Mouse (Mus musculus): ENCODE results near the gene Lman1l.

Lman1l gene

DNA sequence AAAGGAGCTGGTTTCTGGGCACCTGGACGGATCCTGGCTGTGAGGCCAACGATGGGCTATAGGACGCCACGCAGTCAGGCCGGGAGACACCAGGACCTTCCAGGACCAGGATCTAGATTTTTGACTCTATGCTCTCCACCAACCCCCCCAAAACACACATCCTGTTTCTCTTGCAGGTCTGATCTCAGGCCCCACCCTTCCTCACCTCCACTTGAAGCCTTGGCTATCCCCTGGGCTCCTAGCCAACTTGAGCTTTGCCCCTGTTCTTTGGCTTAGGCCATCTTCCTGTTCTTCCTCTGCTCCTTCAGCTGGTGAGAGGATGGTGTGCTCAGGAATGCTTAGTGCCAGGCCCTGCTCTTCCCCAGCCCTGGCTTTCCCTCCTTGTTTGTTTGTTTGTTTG is at the start of gene Lman1l:
TSS of gene Lman1l (minus strand) at position 101 of the 400 bp plus-strand sequence.
- DNase-seq (ENCODE audit: low spot score in 2 of 2) = no peak

DNA sequence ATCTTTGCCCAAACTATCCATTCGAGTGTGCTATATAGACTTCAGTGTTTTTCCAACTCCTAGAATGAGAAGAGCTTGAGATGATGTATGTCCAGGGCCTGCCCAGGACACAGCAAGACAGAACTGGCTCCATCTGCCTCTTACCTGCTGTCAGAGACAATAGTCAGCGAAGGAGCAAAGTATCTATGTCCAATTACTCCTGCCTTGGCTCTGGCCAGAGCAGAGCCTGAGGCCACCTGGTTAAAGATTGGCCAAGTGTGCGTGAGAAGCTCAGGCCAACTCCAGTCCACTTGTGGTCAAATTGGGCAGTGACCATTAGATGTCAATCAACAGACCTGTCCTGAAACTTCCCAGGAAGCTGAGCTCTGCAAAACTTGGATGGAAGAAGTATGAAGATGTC is 49.0 kb upstream of the Lman1l start:
- no peak for DNase-seq (ENCODE audit: low spot score in 2 of 2)

- DNase-seq (ENCODE audit: low spot score in 2 of 2) = no peak
Observed at GRCm38 (mm10) chr9:57668277-57668676, 47.7 kb upstream of the Lman1l start.

GRCm38 (mm10) chr9:57667817-57668216 is 47.2 kb upstream of the Lman1l start:
- no peak for DNase-seq (ENCODE audit: low spot score in 2 of 2)

DNA sequence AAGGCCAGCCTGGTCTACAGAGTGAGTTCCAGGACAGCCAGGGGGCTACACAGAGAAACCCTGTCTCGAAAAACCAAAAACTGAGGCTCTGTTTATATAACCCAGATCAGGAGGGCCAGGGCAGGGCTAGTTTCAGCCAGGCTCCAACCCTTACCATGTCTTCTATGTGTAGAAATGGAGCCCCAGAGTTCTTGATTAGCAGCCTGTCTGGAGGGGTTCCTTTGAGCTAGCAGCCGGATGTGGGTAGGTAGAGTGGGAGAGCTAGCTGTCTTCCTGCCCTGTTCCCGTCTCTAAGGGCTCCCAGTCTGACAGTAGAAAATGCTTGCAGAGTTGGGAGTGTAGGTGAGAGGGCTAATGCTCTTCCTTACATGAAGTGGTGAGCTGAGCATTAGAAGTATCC is 46.6 kb upstream of the Lman1l start:
- no peak for DNase-seq (ENCODE audit: low spot score in 2 of 2)

DNA sequence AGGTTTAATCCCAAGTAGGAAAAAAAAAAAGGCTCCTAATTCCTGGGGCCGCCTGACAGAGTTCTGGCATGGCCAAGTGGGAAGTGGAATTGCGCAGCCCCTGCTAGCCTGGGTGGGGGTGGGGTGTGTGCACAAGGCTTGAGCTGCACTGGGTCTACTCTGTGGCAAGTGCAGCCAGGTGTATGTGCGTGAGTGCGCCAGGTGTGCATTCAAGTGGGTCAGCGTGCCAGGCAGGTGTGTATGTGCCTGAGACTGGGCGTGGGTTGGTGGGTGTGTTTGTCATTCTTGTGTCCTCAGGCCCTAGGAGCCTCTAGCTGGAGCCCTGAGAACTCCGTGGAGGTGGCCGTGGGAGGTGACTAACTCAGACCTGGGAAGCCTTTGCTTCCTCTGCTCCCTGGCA is 46.0 kb upstream of the Lman1l start:
- no peak for DNase-seq (ENCODE audit: low spot score in 2 of 2)

GRCm38 (mm10) chr9:57664616-57665015 is 44.0 kb upstream of the Lman1l start:
- no peak for DNase-seq (ENCODE audit: low spot score in 2 of 2)

GRCm38 (mm10) chr9:57661552-57661951 is 41.0 kb upstream of the Lman1l start:
- no peak for DNase-seq (ENCODE audit: low spot score in 2 of 2)

GRCm38 (mm10) chr9:57660501-57660900 is 39.9 kb upstream of the Lman1l start:
- DNase-seq (ENCODE audit: low spot score in 2 of 2) = peak in 1 of 2 experiments; percentile 40

DNA sequence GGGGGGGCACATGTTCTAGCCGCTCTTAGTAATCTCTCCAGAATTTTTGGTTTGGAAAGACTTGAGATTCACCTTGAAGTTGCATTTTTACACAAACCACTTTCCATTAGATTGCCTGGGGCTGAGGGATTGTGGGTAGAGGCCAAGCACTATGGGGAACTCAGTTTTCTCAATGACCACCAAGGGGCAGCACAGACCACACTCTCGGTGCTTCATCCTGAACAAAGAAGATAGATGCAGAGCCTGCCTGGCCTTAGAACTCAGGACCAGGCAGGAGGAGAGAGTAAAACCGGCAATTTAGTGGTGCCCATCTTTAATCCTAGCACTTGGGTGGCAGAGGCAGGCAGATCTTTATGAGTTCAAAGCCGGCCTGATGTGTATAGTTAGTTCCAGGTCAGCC is 39.2 kb upstream of the Lman1l start:
- peak; percentile 71 to 76 for DNase-seq (ENCODE audit: low spot score in 2 of 2)

DNA sequence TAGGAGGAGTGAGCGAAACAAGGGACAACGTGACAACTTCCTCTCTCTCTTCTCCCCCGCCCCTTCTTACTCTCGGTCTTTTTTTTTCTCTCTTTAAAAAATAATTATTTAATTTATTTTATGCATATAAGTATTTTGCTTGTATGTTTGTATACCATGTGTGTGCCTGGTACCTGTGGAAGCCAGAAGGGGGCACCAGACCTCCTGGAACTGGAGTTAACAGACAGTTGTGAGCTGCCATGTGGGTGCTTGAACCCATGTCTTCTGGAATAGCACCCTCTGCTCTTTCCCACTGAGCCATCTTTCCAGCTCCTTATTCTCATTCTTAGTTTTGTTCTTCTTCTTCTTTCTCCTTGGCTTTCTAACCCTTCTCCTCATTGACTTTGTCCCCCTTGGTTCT is 38.4 kb upstream of the Lman1l start:
- no peak for DNase-seq (ENCODE audit: low spot score in 2 of 2)

GRCm38 (mm10) chr9:57657843-57658242 is 37.3 kb upstream of the Lman1l start:
- DNase-seq (ENCODE audit: low spot score in 2 of 2) = no peak

- DNase-seq (ENCODE audit: low spot score in 2 of 2) = no peak
Observed at GRCm38 (mm10) chr9:57656631-57657350, 36.2 kb upstream of the Lman1l start.

DNA sequence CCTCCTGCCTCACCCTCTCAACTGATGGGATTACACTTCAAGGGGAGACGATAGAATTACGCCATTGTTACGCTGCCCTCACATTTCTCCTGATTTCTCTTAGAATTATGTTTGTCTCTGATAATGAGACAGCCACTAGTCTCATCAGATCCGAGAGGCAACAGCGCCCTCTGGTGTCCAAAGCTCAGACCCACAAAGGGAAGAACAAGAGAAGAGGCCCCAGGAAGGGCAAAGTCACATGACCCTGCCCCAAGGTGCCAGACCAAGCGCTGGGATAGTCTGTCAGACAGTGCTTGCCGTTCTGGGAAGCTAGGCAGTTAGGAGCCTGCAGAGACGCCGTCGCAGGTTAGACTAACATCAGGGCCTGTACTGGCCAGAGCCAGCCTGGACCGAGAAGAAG is 35.2 kb upstream of the Lman1l start:
- peak; percentile 88 to 95 for DNase-seq (ENCODE audit: low spot score in 2 of 2)

DNA sequence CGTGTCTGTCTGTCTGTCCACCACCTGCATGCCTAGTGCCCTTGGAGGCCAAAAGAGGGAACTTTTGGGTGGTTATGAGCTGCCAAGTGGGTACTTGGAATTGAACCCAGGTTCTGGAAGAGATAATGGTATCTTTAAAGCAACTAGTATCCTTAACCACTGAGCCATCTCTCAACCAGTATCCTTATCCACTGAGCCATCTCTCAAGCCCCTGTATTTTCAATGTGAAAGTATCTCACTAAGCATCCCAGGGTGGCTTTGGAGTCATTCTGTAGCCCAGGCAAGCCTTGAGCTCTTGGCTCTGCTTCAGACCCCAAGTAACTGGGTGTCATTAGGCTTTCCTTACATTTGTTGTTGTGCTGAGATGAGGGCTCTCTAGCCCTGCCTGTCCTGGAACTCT is 34.4 kb upstream of the Lman1l start:
- no peak for DNase-seq (ENCODE audit: low spot score in 2 of 2)

GRCm38 (mm10) chr9:57653283-57653682 is 32.7 kb upstream of the Lman1l start, which contains the start of gene Csk:
Gene Csk (minus strand): TSS chr9:57653631.
- DNase-seq (ENCODE audit: low spot score in 2 of 2) = peak; percentile 50 to 58

DNA sequence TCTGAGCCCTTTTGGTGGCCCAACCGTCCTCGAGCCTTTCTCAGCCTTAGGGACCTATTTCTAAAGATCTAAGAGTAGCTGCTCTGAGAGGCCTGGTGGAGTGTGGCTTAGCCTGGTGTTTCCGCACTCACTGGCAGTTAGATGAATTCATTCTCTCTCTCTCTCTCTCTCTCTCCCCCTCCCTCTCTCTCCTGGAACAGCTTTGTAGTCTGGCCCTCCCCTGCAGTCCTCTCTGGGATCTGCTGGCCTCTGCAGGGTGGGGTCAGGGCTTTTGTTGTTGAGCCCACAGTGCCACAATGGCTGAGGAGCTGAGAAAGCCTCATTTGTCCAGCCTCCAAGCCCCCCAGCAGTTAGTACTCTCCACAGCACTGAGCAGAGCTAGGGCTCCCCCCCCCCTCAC is 32.3 kb upstream of the Lman1l start:
- no peak for DNase-seq (ENCODE audit: low spot score in 2 of 2)

DNA sequence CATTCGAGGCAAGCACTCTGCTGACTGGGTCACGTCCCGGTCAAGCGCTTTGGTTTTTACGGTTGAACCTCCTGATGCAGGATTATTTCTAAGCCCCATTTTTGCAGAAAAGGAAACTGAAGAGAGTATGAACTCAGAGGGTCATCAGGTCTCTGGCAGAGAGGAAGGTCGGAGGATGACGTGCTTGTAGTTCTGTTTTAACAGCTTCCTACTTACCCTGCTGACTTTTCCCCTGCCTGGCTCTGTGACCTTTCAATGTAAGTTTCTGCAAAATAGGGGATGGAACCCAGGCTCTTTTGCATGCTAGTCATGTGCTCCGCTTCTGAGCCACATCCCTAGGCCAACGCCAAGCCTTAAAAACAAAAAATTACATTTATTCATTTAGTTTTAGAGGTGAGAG is 31.8 kb upstream of the Lman1l start:
- DNase-seq (ENCODE audit: low spot score in 2 of 2) = peak; percentile 66 to 75

DNA sequence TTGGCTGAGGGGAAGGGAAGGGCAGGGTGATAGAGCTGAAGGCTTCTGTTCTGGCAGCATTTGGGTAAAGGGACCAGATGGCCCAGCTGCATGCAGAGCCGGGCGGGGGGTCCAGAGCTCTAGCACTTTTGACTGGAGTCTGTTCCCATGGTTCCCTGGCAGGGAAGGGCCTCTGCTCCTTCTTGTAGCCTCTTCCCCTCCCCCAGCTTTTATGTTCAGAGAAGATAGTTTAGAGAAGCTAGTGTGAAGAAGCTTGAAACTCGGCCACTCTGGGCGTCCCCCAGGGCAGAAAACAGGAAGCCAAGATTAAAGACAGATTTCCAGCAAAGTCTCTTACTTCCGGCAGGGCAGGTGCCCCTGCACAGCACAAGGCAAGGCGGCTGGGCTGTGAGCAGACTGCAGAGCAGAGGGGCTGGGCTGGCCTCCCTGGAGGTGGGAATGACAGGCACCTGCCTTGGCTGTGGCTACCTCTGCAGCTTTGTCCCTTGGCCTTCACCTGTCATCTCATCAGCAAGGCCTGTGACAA is 30.3 kb upstream of the Lman1l start:
- peak; percentile 86 to 87 for DNase-seq (ENCODE audit: low spot score in 2 of 2)

GRCm38 (mm10) chr9:57650130-57650785 is 29.7 kb upstream of the Lman1l start:
- DNase-seq (ENCODE audit: low spot score in 2 of 2) = peak in 1 of 2 experiments; percentile 63

- peak in 1 of 2 experiments; percentile 17 for DNase-seq (ENCODE audit: low spot score in 2 of 2)
Observed at GRCm38 (mm10) chr9:57647286-57648108, 26.9 kb upstream of the Lman1l start.

DNA sequence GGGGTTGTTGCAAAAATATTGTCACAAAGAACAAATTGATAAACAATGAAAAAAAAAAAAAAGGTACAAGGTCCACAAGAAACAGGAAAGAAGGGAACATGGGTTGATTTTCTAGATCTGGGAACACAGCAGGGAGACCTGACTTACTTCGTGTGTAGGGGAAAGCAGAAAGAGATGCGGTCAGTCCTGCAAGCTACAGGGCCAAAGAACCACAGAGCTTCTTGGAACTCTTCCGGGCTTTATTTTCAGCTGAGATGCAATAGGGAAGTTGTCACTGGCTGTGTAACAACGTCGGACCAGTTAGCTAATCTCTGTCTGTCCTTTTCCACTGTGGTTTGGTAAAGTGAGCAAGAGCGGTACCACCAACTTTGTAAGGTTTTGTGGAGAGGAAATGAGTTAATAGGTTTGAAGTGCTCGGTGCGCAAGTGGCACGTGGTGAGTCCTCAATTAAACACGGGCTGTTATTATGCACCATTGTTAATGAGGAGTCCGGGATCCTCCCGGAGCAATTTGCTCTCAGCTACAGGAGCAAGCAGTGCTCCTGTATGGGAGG is 26.1 kb upstream of the Lman1l start:
- peak; percentile 74 to 78 for DNase-seq (ENCODE audit: low spot score in 2 of 2)

All from spleen, postnatal 36 days (tissue).